Mouse (Mus musculus) liver, adult 2 months (tissue): ENCODE data around the gene Gm10382.

Source experiments
- CTCF ChIP-seq: fragments of 200-500 bp; IDR thresholded peaks from 2 replicates; pipeline ENCODE4 v1.5.1; 2011; ENCODE audit warnings: low read depth, low read length, control low read depth
- POLR2A ChIP-seq: fragments of 200-500 bp; IDR thresholded peaks from 2 replicates; pipeline ENCODE4 v1.6.1; 2011; ENCODE audit warnings: low read length, control low read depth; ENCODE audit not compliant: insufficient read depth; ENCODE audit errors: extremely low read depth

- no peak for TF ChIP-seq POLR2A
- no peak for TF ChIP-seq CTCF
Measured at GRCm38 (mm10) chr5:125418636-125419035, 29.5 kb downstream of the Gm10382 start.
